Mouse (Mus musculus) intestine, postnatal 0 days (tissue): ENCODE results near the gene Slc44a4. TPM values are rescaled to one million over a fixed set of nuclear protein-coding genes. Genes with fewer than 3 reads are reported as not detected.

Experiments used
- ATAC-seq: fragments of 200-750 bp; cut with Nextera tagmentation; 2 replicates; pipeline ENCODE4 v1.8.0; 2017; ENCODE audit warnings: mild to moderate bottlenecking, moderate TSS enrichment, moderate library complexity
- H3K27ac ChIP-seq: fragments of 300-500 bp; sonication (generic); 2 replicates; pipeline ENCODE4 v1.5.1; 2014; ENCODE audit warnings: mild to moderate bottlenecking, low read depth, low read length, moderate library complexity
- H3K27me3 ChIP-seq: fragments of 300-500 bp; sonication (generic); replicated peaks from 2 replicates; pipeline ENCODE4 v1.6.1; 2014; ENCODE audit warnings: low read length, mixed read lengths; ENCODE audit not compliant: control insufficient read depth, insufficient read depth
- H3K36me3 ChIP-seq: fragments of 300-500 bp; sonication (generic); 2 replicates; pipeline ENCODE4 v1.6.1; 2014; ENCODE audit warnings: mild to moderate bottlenecking, moderate library complexity; ENCODE audit not compliant: control insufficient read depth, insufficient read depth
- H3K4me1 ChIP-seq: fragments of 300-500 bp; sonication (generic); replicated peaks from 2 replicates; pipeline ENCODE4 v1.6.1; 2014; ENCODE audit warnings: antibody characterized with exemption, low read length, mixed read lengths; ENCODE audit not compliant: control insufficient read depth, insufficient read depth
- H3K4me2 ChIP-seq: fragments of 300-500 bp; sonication (generic); replicated peaks from 2 replicates; pipeline ENCODE4 v1.6.1; 2014; ENCODE audit warnings: low read depth, mild to moderate bottlenecking, moderate library complexity
- H3K4me3 ChIP-seq: fragments of 300-500 bp; sonication (generic); 2 replicates; pipeline ENCODE4 v1.5.1; 2014; ENCODE audit warnings: low read depth, low read length
- H3K9ac ChIP-seq: fragments of 300-500 bp; sonication (generic); 2 replicates; pipeline ENCODE4 v1.6.1; 2014; ENCODE audit warnings: mild to moderate bottlenecking, low read depth, low read length
- H3K9me3 ChIP-seq: fragments of 300-500 bp; sonication (generic); 2 replicates; pipeline ENCODE4 v1.6.1; 2016; ENCODE audit warnings: mixed run types; ENCODE audit not compliant: control insufficient read depth
- CTCF ChIP-seq: sonication (generic); IDR thresholded peaks from 2 replicates; pipeline ENCODE4 v1.5.1; 2016; ENCODE audit warnings: low read depth, mild to moderate bottlenecking, control low read depth, antibody characterized with exemption, moderate library complexity
- WGBS: fragments of 180-500 bp; shearing (Covaris S2); extraction: QIAGEN DNeasy Blood & Tissue Kit; methylation state at CpG from one replicate; pipeline ENCODE4 v1.1.7; 2014; 5-methylcytosine and 5-hydroxymethylcytosine counted together
- polyA plus RNA-seq: library from polyadenylated mRNA; unstranded; fragments of >200 nt; fragmentation: Nextera tagmentation; extraction: Ambion mirVana; gene quantifications from 2 replicates; pipeline ENCODE4 v1.2.1, GENCODE M21; 2015

Gene Slc44a4
- polyA plus RNA-seq, 1 experiment from 2014 or later, result 119 TPM

DNA sequence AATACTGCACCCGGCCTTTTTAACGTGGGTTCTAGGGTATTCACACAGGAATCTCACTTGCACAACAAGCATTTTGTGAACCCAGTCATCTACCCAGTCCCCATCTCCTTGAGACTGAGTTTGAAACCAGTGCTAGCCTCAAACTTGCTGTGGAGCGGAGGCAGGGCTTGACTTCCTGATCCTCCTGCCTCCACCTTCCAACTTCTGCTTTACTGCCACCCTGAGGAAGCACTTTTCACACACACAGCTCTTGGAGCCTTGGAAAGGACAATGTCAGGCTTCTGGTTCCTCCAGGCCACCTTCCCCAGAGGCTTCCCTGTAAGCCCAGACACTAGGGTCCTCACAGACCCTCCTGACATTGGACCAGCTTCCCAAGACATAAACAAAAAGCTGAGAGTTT lies 30.9 kb upstream of the Slc44a4 start:
- Histone ChIP-seq H3K4me3 (no peak overlapping the region), H3K9me3 (no peaks in the 10 kb centered on the region), H3K27ac (no peak overlapping the region), H3K9ac (no peak overlapping the region), H3K4me2 (no peak overlapping the region), H3K27me3 (no peaks in the 10 kb centered on the region), H3K4me1 (no peaks in the 10 kb centered on the region; the same call in 1 of the 2 replicates), H3K36me3 (no peaks in the 10 kb centered on the region)
- WGBS, result 56% methylated on average over 3 of the region's 3 CpGs
- no peak for ATAC-seq
- peak; percentile 62 for TF ChIP-seq CTCF

DNA sequence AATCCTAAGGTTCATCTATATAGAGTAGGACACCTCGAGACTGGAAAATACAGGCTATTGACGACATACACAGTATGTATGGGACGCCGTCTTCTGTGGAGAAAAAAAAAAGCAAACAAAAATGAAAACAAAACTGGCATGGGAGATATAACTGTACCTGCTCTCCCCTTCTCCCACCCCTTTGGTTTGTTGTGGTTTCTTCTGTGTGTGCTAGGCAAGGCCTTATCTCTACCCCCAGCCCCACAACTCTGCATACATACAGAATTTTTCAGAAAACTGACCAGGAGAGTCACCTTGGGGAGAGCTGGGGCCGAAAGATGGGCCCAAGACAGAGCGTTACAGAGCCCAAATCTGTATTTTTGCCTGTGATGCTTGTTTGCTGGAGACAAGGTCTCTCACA lies 29.6 kb upstream of the Slc44a4 start:
- Histone ChIP-seq H3K4me1 (no peaks in the 10 kb centered on the region; the same call in 1 of the 2 replicates), H3K4me2 (no peak overlapping the region), H3K9ac (no peak overlapping the region), H3K36me3 (no peaks in the 10 kb centered on the region), H3K9me3 (no peaks in the 10 kb centered on the region), H3K4me3 (no peak overlapping the region), H3K27me3 (no peaks in the 10 kb centered on the region), H3K27ac (no peak overlapping the region)
- TF ChIP-seq CTCF, result no peak
- ATAC-seq, result no peak
- WGBS, result 93% methylated on average over 6 of the region's 6 CpGs

DNA sequence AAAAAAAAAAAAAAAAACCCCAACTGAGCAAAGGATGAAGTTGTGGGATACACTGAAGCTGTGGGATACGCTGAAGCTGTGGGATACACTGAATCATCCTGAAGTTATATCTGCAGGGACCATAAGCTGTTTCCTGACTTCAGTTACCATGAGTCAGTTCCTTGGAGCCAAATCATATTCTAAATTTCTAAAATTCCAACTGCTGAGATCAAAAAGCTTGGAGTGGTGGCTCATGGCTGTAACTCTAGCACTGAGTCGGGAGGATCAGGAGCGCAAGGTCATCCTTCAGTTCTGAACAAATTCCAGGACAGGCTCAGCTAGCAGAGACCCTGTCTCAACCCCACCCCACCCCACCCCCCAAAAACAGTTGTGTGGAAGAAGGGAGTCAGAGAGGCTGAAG lies 28.7 kb upstream of the Slc44a4 start:
- no peak for TF ChIP-seq CTCF
- Histone ChIP-seq H3K4me2 (no peak overlapping the region), H3K36me3 (no peaks in the 10 kb centered on the region), H3K4me3 (no peak overlapping the region), H3K9me3 (no peaks in the 10 kb centered on the region), H3K27ac (no peak overlapping the region), H3K27me3 (no peaks in the 10 kb centered on the region), H3K4me1 (no peaks in the 10 kb centered on the region; the same call in 1 of the 2 replicates), H3K9ac (no peak overlapping the region)
- 77% methylated on average over 3 of the region's 3 CpGs for WGBS
- no peak for ATAC-seq

DNA sequence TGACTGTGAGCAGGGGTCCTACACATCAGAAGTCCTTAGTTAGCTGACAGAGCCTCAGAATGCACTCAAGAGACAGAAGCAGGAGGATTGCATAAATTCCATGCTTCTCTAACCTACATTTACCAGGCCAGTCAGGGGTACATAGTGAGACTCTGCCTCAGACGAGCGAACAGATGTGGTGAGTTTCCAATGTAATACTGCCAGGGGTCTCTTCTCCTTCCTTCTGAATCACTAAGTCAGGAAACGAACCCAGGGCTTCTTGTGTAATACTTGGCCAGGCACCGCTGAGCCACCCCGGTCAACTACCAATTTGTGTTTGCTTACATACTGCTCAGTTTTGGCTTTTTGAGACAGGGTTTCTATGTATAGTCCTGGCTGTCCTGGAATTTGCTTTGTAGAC lies 26.3 kb upstream of the Slc44a4 start:
- Histone ChIP-seq H3K27ac (no peak overlapping the region), H3K36me3 (no peaks in the 10 kb centered on the region), H3K4me2 (no peak overlapping the region), H3K27me3 (no peaks in the 10 kb centered on the region), H3K9me3 (no peaks in the 10 kb centered on the region), H3K4me3 (no peak overlapping the region), H3K4me1 (no peaks in the 10 kb centered on the region), H3K9ac (no peak overlapping the region)
- TF ChIP-seq CTCF, result no peak
- 89% methylated on average over 5 of the region's 5 CpGs for WGBS
- no peak for ATAC-seq

- ATAC-seq, result no peak
- Histone ChIP-seq H3K4me2 (no peak overlapping the region), H3K9ac (no peak overlapping the region), H3K36me3 (no peaks in the 10 kb centered on the region; the same call in 1 of the 2 replicates), H3K27ac (no peak overlapping the region), H3K9me3 (no peaks in the 10 kb centered on the region), H3K27me3 (no peaks in the 10 kb centered on the region), H3K4me3 (no peak overlapping the region), H3K4me1 (no peaks in the 10 kb centered on the region)
- WGBS, result 87% methylated on average over 12 of the region's 12 CpGs
- TF ChIP-seq CTCF, result no peak
Measured at GRCm38 (mm10) chr17:34890074-34890743, 24.1 kb upstream of the Slc44a4 start.

DNA sequence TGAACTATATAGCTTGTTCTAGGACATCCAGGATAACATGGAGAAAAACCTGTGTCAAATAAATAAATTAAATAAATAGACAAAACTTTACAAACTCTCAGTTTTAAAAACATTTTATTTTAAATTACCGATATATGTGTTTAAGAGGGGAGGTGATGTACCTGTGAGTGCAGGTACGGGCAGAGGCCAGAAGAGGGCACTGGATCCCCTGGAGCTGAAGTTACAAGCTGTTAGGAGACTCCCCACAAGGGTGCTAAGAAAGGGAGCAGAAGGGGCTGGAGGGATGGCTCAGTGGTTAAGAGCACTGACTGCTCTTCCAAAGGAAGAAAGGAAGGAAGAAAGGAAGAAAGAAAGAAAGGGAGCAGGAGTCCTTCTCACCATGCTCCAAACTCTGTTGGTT lies 22.9 kb upstream of the Slc44a4 start:
- Histone ChIP-seq H3K27me3 (no peaks in the 10 kb centered on the region), H3K27ac (no peak overlapping the region), H3K36me3 (no peaks in the 10 kb centered on the region; the same call in 1 of the 2 replicates), H3K4me2 (no peak overlapping the region), H3K4me3 (no peak overlapping the region), H3K4me1 (no peaks in the 10 kb centered on the region), H3K9me3 (no peaks in the 10 kb centered on the region), H3K9ac (no peak overlapping the region)
- ATAC-seq, result no peak
- peak; percentile 46 for TF ChIP-seq CTCF
- WGBS, result 93% methylated on average over 2 of the region's 2 CpGs
